Mouse (Mus musculus): ENCODE results near the gene Uqcr10.

Gene Uqcr10

GRCm38 (mm10) chr11:4705178-4705577 lies 1.0 kb upstream of the Uqcr10 start:
- peak overlapping the region; percentile 95 for H3K4me3 ChIP-seq (replicated peaks; ENCODE audit: low read length)
- TF ChIP-seq NANOG (IDR thresholded peaks at IDR 0.05; ENCODE audit: borderline replicate concordance, low read length) = peak; percentile 74; the same call in 1 of the 2 replicates
- no peak for TF ChIP-seq CTCF (conservative IDR thresholded peaks at IDR 0.05; ENCODE audit: low read length)
- peaks cover 24% of the 10 kb centered on the region for H3K36me3 ChIP-seq (ENCODE audit: insufficient read depth, low read length)
- H3K27me3 ChIP-seq (ENCODE audit: insufficient read depth, low read length) = no peaks in the 10 kb centered on the region
- no peaks in the 10 kb centered on the region for H3K9me3 ChIP-seq (ENCODE audit: low read length)
- H3K4me1 ChIP-seq (replicated peaks; ENCODE audit: low read depth, low read length) = peaks cover 57% of the 10 kb centered on the region

DNA sequence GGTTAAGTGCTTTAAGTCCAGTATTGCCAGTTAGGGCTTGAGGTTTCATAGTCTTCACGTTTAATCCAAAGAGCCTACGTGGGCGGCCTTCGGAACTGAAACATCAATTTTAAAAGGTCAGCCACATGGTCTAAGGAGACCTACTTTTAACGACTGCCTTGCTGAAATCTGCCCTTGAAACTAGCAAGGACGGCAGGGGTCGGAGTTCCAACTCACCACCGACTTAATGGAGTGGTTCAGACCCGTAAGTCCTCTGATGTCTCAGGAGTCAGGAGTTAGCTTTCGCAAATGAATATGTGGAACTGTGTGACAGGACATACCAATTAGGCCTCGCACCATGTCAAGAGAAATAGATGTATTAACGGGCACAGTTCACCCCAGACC lies 462 bp downstream of the Uqcr10 start:
- H3K9me3 ChIP-seq (ENCODE audit: low read length) = no peaks in the 10 kb centered on the region
- H3K4me3 ChIP-seq (replicated peaks; ENCODE audit: low read length) = peak overlapping the region; percentile 95
- no peaks in the 10 kb centered on the region for H3K27me3 ChIP-seq (ENCODE audit: insufficient read depth, low read length)
- H3K36me3 ChIP-seq (ENCODE audit: insufficient read depth, low read length) = peaks cover 24% of the 10 kb centered on the region
- peaks cover 63% of the 10 kb centered on the region for H3K4me1 ChIP-seq (replicated peaks; ENCODE audit: low read depth, low read length)
- TF ChIP-seq CTCF (conservative IDR thresholded peaks at IDR 0.05; ENCODE audit: low read length) = no peak
- no peak for TF ChIP-seq NANOG (IDR thresholded peaks at IDR 0.05; ENCODE audit: borderline replicate concordance, low read length)
- TF ChIP-seq POU5F1 (IDR thresholded peaks at IDR 0.05; ENCODE audit: borderline replicate concordance, low read length) = no peak

DNA sequence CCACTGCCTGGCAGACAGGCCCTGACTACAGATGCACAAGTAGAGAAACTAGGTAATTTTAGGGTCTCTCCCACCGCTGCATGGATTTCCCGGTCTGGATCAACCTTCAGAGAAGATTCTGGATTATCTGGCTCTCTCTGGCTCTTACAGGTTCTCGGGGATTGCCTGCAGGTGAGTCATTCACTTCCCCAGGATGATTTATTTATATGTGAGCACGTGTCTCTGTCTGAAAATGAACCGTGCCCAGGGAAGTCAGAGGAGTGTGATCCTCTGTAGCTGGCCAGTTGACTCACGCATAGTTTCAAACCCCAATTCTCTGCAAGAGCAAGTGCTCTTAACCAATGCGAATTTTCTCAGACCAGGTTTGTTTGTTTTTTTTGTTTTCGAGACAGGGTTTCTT lies 3.4 kb downstream of the Uqcr10 start:
- no peaks in the 10 kb centered on the region for H3K27me3 ChIP-seq (ENCODE audit: insufficient read depth, low read length)
- TF ChIP-seq NANOG (IDR thresholded peaks at IDR 0.05; ENCODE audit: borderline replicate concordance, low read length) = no peak
- TF ChIP-seq CTCF (conservative IDR thresholded peaks at IDR 0.05; ENCODE audit: low read length) = no peak
- no peak for TF ChIP-seq POU5F1 (IDR thresholded peaks at IDR 0.05; ENCODE audit: borderline replicate concordance, low read length)
- no peak overlapping the region for H3K4me3 ChIP-seq (replicated peaks; ENCODE audit: low read length)
- H3K9me3 ChIP-seq (ENCODE audit: low read length) = no peaks in the 10 kb centered on the region
- H3K36me3 ChIP-seq (ENCODE audit: insufficient read depth, low read length) = peaks cover 24% of the 10 kb centered on the region
- peaks cover 45% of the 10 kb centered on the region for H3K4me1 ChIP-seq (replicated peaks; ENCODE audit: low read depth, low read length)

DNA sequence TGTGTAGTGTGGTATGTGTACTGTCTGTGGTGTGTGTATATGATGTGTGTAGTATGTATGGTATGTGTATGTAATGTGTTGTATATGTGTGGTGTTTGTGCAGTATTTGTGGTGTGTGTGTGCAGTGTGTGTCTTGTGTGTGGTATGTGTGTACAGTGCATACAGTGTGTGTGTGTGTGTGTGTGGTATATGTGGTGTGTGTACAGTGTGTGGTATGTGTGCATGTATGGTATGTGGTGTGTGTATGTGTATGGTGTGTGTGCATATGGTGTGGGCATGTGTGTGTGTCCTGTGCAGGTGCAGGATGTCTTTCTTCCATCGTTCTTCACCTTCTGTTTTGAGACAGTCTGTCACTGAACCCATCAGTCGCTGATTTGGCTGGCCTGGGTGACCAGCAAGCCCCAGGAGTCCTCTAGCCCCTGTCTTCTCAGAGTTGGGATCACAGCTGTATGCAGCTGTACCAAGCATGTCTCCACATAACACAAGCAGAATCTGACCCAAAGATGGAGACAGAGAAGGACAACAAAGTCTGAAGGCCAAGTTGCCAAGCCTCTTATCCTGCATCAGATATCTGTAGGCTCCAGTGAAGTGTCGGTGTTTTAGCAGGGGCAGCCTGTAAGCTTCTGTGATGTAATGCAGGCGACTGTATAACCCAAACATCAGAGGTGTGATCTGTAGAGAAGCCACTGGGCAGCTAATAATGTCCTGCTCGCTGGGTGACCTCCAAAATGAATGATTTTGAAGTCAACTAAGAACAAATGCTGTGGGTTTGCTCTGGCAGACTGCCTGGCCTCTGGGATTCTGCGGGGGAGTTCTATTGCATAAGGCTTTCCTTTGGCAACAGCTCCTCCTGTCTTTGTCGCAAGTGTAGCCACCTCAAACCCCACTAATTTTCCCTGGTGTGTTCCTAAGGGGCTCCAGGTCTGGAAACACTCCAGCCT lies 6.8 kb downstream of the Uqcr10 start:
- H3K4me3 ChIP-seq (replicated peaks; ENCODE audit: low read length) = no peak overlapping the region
- no peaks in the 10 kb centered on the region for H3K27me3 ChIP-seq (ENCODE audit: insufficient read depth, low read length)
- peaks cover 21% of the 10 kb centered on the region for H3K36me3 ChIP-seq (ENCODE audit: insufficient read depth, low read length)
- TF ChIP-seq NANOG (IDR thresholded peaks at IDR 0.05; ENCODE audit: borderline replicate concordance, low read length) (no peak), CTCF (conservative IDR thresholded peaks at IDR 0.05; ENCODE audit: low read length) (no peak), POU5F1 (IDR thresholded peaks at IDR 0.05; ENCODE audit: borderline replicate concordance, low read length) (no peak)
- 0 out of 2 replicates have a peak, but pooled peaks cover 5% of the 10 kb centered on the region for H3K9me3 ChIP-seq (ENCODE audit: low read length)
- H3K4me1 ChIP-seq (replicated peaks; ENCODE audit: low read depth, low read length) = peaks cover 33% of the 10 kb centered on the region

- 0 out of 2 replicates have a peak, but pooled peaks cover 5% of the 10 kb centered on the region for H3K9me3 ChIP-seq (ENCODE audit: low read length)
- peaks cover 48% of the 10 kb centered on the region for H3K4me1 ChIP-seq (replicated peaks; ENCODE audit: low read depth, low read length)
- no peaks in the 10 kb centered on the region for H3K27me3 ChIP-seq (ENCODE audit: insufficient read depth, low read length)
- no peaks in the 10 kb centered on the region for H3K36me3 ChIP-seq (ENCODE audit: insufficient read depth, low read length)
- H3K4me3 ChIP-seq (replicated peaks; ENCODE audit: low read length) = no peak overlapping the region
- TF ChIP-seq CTCF (conservative IDR thresholded peaks at IDR 0.05; ENCODE audit: low read length) (no peak), NANOG (IDR thresholded peaks at IDR 0.05; ENCODE audit: borderline replicate concordance, low read length) (no peak), POU5F1 (IDR thresholded peaks at IDR 0.05; ENCODE audit: borderline replicate concordance, low read length) (no peak)
Measured at GRCm38 (mm10) chr11:4692162-4692561, 12.0 kb downstream of the Uqcr10 start.

GRCm38 (mm10) chr11:4691213-4691612 lies 12.9 kb downstream of the Uqcr10 start:
- H3K4me1 ChIP-seq (replicated peaks; ENCODE audit: low read depth, low read length) = peaks cover 48% of the 10 kb centered on the region
- H3K27me3 ChIP-seq (ENCODE audit: insufficient read depth, low read length) = no peaks in the 10 kb centered on the region
- no peaks in the 10 kb centered on the region for H3K36me3 ChIP-seq (ENCODE audit: insufficient read depth, low read length)
- H3K9me3 ChIP-seq (ENCODE audit: low read length) = 0 out of 2 replicates have a peak, but pooled peaks cover 5% of the 10 kb centered on the region
- H3K4me3 ChIP-seq (replicated peaks; ENCODE audit: low read length) = peak overlapping the region; percentile 37
- TF ChIP-seq POU5F1 (IDR thresholded peaks at IDR 0.05; ENCODE audit: borderline replicate concordance, low read length) (no peak), NANOG (IDR thresholded peaks at IDR 0.05; ENCODE audit: borderline replicate concordance, low read length) (no peak), CTCF (conservative IDR thresholded peaks at IDR 0.05; ENCODE audit: low read length) (no peak)

DNA sequence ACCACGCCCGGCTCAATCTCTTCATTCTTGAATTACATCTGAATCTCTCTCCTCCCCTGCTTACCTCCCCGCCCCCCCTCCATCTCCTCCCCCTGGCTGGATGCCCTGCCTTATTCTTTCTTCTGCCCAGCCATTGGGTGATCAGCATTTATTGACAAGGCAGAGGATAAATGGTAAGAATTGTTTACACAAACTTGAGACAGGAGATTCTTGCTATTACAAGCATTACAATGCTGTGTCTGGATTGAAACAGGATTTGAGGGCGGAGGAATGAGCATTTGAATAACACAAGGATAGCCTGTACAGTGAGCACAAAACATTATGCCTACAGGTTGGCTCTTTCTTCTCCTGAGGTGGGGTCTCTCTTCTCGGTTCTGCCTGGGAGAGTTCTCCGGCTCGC lies 13.8 kb downstream of the Uqcr10 start:
- Histone ChIP-seq H3K4me1 (replicated peaks; ENCODE audit: low read depth, low read length) (peaks cover 48% of the 10 kb centered on the region), H3K36me3 (ENCODE audit: insufficient read depth, low read length) (no peaks in the 10 kb centered on the region), H3K27me3 (ENCODE audit: insufficient read depth, low read length) (no peaks in the 10 kb centered on the region), H3K9me3 (ENCODE audit: low read length) (0 out of 2 replicates have a peak, but pooled peaks cover 5% of the 10 kb centered on the region), H3K4me3 (replicated peaks; ENCODE audit: low read length) (peak overlapping the region; percentile 37)
- TF ChIP-seq CTCF (conservative IDR thresholded peaks at IDR 0.05; ENCODE audit: low read length) (no peak), NANOG (IDR thresholded peaks at IDR 0.05; ENCODE audit: borderline replicate concordance, low read length) (no peak), POU5F1 (IDR thresholded peaks at IDR 0.05; ENCODE audit: borderline replicate concordance, low read length) (no peak)

- Histone ChIP-seq H3K4me1 (replicated peaks; ENCODE audit: low read depth, low read length) (peaks cover 57% of the 10 kb centered on the region), H3K4me3 (replicated peaks; ENCODE audit: low read length) (no peak overlapping the region), H3K9me3 (ENCODE audit: low read length) (no peaks in the 10 kb centered on the region), H3K27me3 (ENCODE audit: insufficient read depth, low read length) (no peaks in the 10 kb centered on the region), H3K36me3 (ENCODE audit: insufficient read depth, low read length) (peaks cover 14% of the 10 kb centered on the region)
- TF ChIP-seq POU5F1 (IDR thresholded peaks at IDR 0.05; ENCODE audit: borderline replicate concordance, low read length) (no peak), CTCF (conservative IDR thresholded peaks at IDR 0.05; ENCODE audit: low read length) (no peak), NANOG (IDR thresholded peaks at IDR 0.05; ENCODE audit: borderline replicate concordance, low read length) (no peak)
Measured at GRCm38 (mm10) chr11:4688632-4689380, 15.3 kb downstream of the Uqcr10 start.
